Mouse (Mus musculus) myocyte (in vitro differentiated cells): ENCODE measurements around the gene Olfr466.

Experiments used
- CEBPB ChIP-seq: IDR thresholded peaks from 2 replicates; pipeline ENCODE4 v1.6.1; 2011; ENCODE audit warnings: mild to moderate bottlenecking, moderate library complexity; ENCODE audit not compliant: poor library complexity, insufficient read depth, severe bottlenecking
- E2F4 ChIP-seq: IDR thresholded peaks from one replicate; pipeline ENCODE4 v1.6.1; 2011; ENCODE audit warnings: mild to moderate bottlenecking, control low read depth, moderate library complexity; ENCODE audit not compliant: insufficient read depth
- MAX ChIP-seq: IDR thresholded peaks from one replicate; pipeline ENCODE4 v1.6.1; 2011; ENCODE audit warnings: low read depth, mild to moderate bottlenecking, control low read depth
- MYOD1 ChIP-seq, 3 experiments: IDR thresholded peaks; one replicate each; pipeline ENCODE4 v1.6.1; 2011; ENCODE audit warnings: control low read depth in 2 of 3, low read depth in 2 of 3, mild to moderate bottlenecking in 2 of 3, moderate library complexity in 1 of 3; ENCODE audit not compliant: insufficient read length in 2 of 3, control insufficient read depth in 1 of 3
- MYOG ChIP-seq, 3 experiments: IDR thresholded peaks; one replicate each; pipeline ENCODE4 v1.6.1; 2011; ENCODE audit warnings: control low read depth in 2 of 3, low read depth in 2 of 3, mild to moderate bottlenecking in 2 of 3; ENCODE audit not compliant: insufficient read length in 2 of 3, control insufficient read depth in 1 of 3, insufficient read depth in 1 of 3
- POLR2A ChIP-seq: IDR thresholded peaks from one replicate; pipeline ENCODE4 v1.6.1; 2011; ENCODE audit warnings: low read depth, mild to moderate bottlenecking, control low read depth, moderate library complexity; ENCODE audit not compliant: insufficient read length
- POLR2AphosphoS2 ChIP-seq: IDR thresholded peaks from one replicate; pipeline ENCODE4 v1.6.1; 2011; ENCODE audit warnings: low read depth, control low read depth; ENCODE audit not compliant: insufficient read length
- SRF ChIP-seq: IDR thresholded peaks from one replicate; pipeline ENCODE4 v1.6.1; 2011; ENCODE audit warnings: low read depth; ENCODE audit not compliant: control insufficient read depth, insufficient read length
- TCF12 ChIP-seq: IDR thresholded peaks from one replicate; pipeline ENCODE4 v1.6.1; 2011; ENCODE audit warnings: mild to moderate bottlenecking, control low read depth; ENCODE audit not compliant: poor library complexity, insufficient read depth, severe bottlenecking
- TCF3 ChIP-seq: IDR thresholded peaks from one replicate; pipeline ENCODE4 v1.6.1; 2011; ENCODE audit warnings: low read depth, control low read depth; ENCODE audit not compliant: insufficient read length
- USF1 ChIP-seq: IDR thresholded peaks from one replicate; pipeline ENCODE4 v1.6.1; 2011; ENCODE audit warnings: low read depth, mild to moderate bottlenecking, control low read depth, moderate library complexity

- TF ChIP-seq POLR2A = no peak
- TF ChIP-seq E2F4 = no peak
- no peak for TF ChIP-seq CEBPB
- TF ChIP-seq USF1 = no peak
- no peak for TF ChIP-seq MYOG (IDR thresholded peaks at IDR 0.05; ENCODE audit: control insufficient read depth in 1 of 3, insufficient read depth in 1 of 3, insufficient read length in 2 of 3, low read depth in 2 of 3)
- TF ChIP-seq SRF = no peak
- TF ChIP-seq MAX = no peak
- no peak for TF ChIP-seq MYOD1 (IDR thresholded peaks at IDR 0.05; ENCODE audit: control insufficient read depth in 1 of 3, insufficient read length in 2 of 3, low read depth in 2 of 3)
- TF ChIP-seq TCF3 = no peak
- no peak for TF ChIP-seq TCF12
- TF ChIP-seq POLR2AphosphoS2 = no peak
Measured at GRCm38 (mm10) chr13:65120984-65121383, 29.1 kb upstream of the Olfr466 start.
